Mouse (Mus musculus): ENCODE measurements around the gene Rimklb. TPM values are rescaled to one million over a fixed set of nuclear protein-coding genes. Genes with fewer than 3 reads are reported as not detected.
"Not testable (repeated sequence)": the region's sequence is repeated elsewhere in the genome, so short reads cannot be mapped to it uniquely, and the experiment has no call there.

The Rimklb gene
- total RNA-seq (2021) = 1 to 10 TPM in 1 of 2 experiments, under 1 TPM in 1; 0.82 to 1.5 TPM
- long read RNA-seq, experiment 1, partial matches to known transcripts = 0 of 1 reads
- long read RNA-seq, experiment 1, other reads (novel, unspliced or antisense) = 1 of 1 reads
- long read RNA-seq, experiment 2 = 0 reads

GRCm38 (mm10) chr6:122498661-122499060 is at the start of gene Rimklb:
TSS of gene Rimklb (minus strand) at chr6:122498761.
- DNase-seq = no peak

DNA sequence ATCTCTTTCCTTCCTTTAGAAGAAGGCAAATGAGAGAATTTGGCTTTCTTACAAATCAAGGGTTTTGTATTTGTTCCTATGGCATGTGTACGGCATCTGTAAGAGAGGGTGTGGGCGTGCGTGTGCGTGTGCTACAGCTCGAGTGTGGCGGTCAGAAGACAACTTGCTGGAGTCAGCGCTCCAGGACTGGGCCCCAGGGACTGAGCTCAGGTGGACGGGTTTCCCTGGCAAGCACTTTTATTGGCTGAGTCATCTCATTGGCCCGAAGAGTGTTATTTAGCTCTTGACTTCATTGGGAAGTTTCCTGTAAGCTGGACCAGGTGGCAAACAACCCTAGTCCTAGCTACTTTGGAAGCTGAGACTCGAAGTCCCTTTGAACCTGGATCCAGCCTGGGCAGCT is 47.4 kb upstream of the Rimklb start:
- no peak for DNase-seq

DNA sequence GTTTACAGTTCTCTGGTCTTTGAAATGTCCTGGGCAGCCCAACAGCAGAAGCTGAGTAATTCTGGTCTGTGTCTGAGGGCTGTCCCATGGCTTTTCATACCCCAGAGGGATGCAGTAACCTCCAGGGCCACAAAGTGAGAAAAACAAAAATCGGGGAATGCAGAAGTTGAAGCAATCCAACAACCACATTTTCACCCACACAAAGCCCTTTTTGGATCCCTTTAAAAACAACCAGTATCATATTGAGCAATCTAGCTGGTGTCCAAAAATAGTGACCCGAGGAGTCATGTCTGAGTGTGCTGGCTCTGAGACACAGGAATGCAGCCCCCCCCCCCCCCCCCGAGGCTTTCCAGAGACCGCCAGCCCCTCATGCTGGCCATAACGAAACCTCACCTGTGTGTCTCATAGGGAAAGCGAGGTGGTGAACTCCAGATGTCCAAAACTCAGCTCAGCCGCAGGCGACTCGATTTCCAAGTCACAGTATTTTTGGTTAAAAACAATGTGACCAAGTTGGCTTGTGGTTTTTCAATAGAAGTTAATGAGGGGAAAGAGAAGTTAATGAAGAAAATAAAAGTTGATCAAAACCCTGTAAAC is 46.8 kb upstream of the Rimklb start:
- no peak for DNase-seq

- no peak for DNase-seq
Measured at GRCm38 (mm10) chr6:122544672-122545071, 46.1 kb upstream of the Rimklb start.

GRCm38 (mm10) chr6:122543574-122543973 is 45.0 kb upstream of the Rimklb start:
- DNase-seq = no peak

GRCm38 (mm10) chr6:122542459-122542858 is 43.9 kb upstream of the Rimklb start:
- DNase-seq = not testable (repeated sequence)

- no peak for DNase-seq
Measured at GRCm38 (mm10) chr6:122539564-122539963, 41.0 kb upstream of the Rimklb start.

- no peak for DNase-seq
Measured at GRCm38 (mm10) chr6:122534032-122534431, 35.5 kb upstream of the Rimklb start.

GRCm38 (mm10) chr6:122532883-122533302 is 34.3 kb upstream of the Rimklb start:
- peak; percentile 32 for DNase-seq

DNA sequence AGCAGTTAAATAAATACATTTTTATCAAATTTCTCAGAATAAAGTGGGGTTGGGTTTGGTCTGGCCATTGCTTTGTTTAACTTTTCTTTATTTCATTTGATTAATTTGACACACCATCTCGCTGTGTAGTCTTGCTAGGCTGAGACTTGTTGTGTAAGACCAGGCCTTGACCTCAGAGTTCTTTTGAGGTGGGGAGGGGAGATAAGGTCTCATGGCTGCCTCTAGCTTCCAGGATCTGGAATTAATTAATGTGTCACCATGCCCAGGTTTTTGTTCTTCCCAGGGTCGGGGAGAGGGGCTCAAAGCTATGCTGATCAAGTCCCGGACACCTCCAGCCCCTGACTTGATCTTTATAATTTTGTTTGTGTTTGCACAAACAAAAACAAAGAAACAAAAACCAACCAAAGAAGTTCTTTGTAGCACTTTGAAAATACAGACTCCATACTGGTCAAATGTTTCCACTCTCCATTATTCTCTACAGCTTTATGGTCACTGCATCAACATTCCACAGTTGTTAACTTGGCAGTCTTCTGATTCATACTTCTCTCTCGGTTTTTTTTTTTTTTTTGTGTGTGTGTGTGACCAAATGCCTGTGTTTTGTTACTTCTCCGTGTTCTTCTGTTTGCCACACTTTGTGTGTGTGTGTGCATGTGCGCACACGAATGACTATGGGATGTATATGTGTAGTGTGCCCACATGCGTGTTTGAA is 33.1 kb upstream of the Rimklb start:
- DNase-seq = no peak

DNA sequence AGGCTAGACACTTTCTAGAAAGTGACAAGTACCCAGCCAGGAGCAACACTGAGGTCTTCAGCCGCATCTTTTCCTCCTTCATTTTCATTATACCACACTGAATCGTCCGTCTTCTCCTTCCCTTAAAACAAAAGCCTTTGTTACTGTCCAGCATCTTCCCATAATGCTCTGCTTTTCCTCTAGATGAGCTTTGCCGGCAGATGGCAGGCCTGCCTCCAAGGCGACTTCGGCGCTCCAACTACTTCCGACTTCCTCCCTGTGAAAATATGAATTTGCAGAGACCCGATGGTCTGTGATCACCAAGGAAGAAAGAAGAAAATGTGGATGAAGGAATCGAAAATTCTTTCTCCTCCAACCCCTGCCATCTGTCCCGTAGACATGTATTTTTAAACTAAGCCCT is 29.6 kb upstream of the Rimklb start:
- DNase-seq = no peak

DNA sequence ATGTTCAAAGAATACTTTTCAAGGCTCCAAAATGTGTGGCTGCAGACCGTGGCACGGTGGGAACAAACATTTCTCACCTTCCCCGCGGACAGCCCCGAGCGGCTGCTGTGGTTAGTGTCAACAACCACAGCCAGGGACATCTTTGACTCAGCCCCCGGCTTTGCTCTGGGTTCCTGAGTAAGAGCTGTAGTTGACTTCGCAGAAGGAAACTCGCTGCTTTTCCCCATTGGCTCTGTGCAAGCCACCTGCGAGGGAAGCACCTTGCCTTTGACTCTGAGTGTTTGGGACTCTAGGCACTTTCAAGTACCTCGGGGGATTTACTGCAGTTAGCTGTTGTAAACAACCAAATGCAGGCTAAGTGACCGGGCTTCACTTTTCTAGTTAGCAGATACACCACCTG is 29.0 kb upstream of the Rimklb start:
- DNase-seq = no peak

- no peak for DNase-seq
Measured at GRCm38 (mm10) chr6:122523289-122523688, 24.7 kb upstream of the Rimklb start.

DNA sequence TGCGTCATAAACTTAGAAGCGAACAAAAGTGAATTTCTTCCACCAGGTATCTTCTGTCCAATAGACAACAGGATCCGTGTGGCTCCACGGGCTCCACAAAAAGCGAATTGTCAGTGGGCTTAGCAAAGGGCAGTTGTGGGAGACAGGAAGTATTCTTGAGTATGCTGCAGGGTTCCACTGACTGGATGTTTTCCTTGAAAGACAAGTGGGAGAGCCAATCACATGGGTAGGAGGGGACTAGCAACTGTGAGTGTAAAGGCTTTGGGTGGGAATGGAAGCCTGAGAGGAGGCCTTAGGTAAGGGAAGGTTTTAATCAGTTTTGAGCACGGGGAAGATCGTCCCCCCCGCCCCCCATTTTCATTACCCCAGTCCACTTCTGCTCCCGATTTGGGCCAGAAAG is 24.0 kb upstream of the Rimklb start:
- peak; percentile 17 for DNase-seq

GRCm38 (mm10) chr6:122519384-122519783 is 20.8 kb upstream of the Rimklb start:
- DNase-seq = peak; percentile 18

- DNase-seq = no peak
Measured at GRCm38 (mm10) chr6:122517668-122518067, 19.1 kb upstream of the Rimklb start.

- DNase-seq = not testable (repeated sequence)
Measured at GRCm38 (mm10) chr6:122515762-122516161, 17.2 kb upstream of the Rimklb start.

DNA sequence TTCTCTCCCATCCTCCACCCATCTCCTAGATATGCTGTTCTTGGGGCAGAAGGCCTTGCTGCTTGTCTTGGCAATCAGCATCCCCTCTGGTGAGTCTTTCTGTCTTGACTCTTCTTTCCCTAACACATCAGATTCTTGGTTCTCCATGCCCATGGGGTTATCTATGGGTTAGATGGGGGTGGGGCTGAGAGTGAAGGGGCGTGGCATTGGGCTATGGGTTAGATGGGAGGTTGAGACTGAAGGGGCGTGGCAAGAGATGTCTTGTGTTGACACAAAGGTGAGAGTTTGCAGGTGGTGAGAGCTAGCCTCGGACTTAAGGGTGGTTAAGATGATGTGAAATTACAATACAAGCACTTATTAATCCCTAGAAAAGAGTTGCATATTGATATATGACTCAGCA is 15.8 kb upstream of the Rimklb start:
- no peak for DNase-seq

DNA sequence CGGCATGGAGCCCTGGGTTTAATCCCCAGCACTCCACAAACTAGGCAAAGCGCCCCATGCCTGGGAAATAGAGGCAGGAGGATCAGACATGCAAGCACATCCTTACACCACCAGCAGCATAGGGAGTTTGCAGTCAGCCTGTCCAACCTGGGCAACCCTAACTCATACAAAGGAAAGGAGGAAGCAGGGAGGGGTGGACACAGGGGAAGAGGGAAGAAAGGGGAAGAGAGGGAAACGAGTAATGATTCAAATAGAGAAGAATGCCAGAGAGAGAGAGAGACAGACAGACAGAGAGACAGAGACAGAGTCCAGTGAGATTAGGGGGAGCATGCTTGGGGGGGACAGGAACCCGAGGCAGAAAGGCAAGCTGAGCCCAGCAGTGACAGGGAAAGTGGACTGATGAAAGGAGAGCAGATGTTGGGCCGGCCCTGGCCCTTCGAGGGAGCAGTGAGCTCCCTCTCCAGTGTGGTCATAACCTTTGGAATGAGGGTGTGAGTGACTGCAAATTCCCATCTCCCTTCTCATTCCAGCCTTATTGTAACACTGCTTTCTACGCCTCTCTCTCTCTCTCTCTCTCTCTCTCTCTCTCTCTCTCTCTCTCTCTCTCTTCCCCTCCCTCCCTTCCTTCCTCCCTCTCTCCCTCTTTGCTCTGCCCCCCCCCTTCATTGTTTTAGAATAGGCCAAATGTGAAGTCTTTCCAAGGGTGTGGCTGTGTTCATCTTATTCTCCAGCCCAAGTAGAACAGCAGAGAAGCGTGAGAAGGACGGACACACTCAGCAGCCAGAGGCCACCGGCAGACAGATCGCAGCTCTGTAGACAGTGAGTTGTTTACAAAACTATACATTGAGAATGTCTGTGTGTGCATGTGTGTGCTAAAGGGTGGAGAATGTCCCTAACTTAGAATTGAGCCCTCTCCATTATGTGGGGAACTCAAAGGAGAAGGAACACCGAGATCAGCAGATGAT is 14.6 kb upstream of the Rimklb start:
- no peak for DNase-seq

GRCm38 (mm10) chr6:122508494-122508893 is 9.9 kb upstream of the Rimklb start:
- DNase-seq = no peak

DNA sequence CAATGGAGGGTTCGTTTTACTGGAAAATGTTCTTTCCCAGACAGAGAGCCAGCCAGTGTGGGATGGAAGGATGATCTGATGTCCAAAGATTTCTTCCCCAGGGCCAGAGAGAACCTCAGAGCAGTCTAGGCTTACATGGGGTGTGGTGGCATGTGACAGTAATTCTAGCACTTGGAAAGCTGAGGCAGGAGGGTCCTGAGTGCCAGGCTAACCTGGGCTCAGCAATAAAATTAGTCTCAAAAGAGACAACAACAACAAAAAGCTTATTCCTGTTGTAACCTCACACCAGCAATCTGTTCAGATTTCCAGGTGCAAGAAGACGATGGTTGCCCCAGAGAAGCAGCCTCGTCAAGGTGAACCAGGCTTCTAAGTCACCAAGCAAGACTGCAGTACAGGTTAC is 7.0 kb upstream of the Rimklb start, which contains the start of gene Mfap5:
Gene Mfap5, plus strand, starts transcription at position 301 of the 400 bp plus-strand sequence.
- DNase-seq = no peak

DNA sequence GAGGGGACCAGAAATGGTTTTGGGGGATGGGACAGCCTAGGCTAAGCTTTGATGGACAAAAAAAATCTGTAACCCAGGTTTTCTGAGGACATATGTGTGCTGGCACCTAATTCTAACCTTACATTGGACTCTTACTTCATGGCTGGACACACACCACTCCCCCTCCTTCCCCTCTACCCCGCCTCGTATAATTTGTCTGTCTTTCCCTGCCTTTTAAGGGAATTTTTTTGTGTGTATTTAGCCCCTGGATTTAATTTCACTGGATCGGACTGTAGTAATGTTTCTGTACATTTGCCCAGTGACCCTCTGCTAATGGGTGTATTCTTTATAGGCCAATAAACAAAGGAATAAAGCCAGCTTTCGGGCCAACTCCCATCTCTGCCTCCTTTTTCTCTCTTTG is 6.5 kb upstream of the Rimklb start:
- no peak for DNase-seq

GRCm38 (mm10) chr6:122496501-122496900 is 2.1 kb downstream of the Rimklb start:
- DNase-seq = no peak
